Mouse (Mus musculus): Measurements from ENCODE around the gene Exo5.

DNA sequence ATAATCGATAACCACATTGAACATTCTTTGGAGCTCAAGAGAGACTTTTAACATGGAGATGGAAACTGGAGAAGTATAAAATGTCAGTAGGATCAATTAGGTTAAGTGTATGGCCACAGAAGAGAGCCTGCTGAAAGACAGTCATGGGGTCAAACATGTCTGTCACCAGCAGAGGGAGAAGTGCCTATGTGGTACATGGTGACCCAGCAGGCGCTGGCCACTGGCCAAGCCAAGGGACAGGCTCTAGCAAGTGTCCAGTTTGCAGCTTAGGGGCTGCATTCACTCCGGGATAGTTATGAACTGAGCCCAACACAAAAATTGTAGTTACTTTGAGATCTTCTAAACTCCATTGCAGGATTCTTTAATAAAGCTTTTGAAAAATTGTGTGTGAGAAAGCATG, 3.9 kb upstream of the Exo5 start:
- TF ChIP-seq CTCF (IDR thresholded peaks at IDR 0.05; ENCODE audit: control insufficient read depth, insufficient read depth, low read length): 0 out of 2 replicates have a peak, but pooled peaks have one; percentile 3
- no peak for TF ChIP-seq POLR2A (IDR thresholded peaks at IDR 0.05; ENCODE audit: borderline replicate concordance, control insufficient read depth, low read depth, low read length)
